Mouse (Mus musculus): Measurements from ENCODE around the gene Itgb2.

Itgb2 gene

GRCm38 (mm10) chr10:77530140-77530539 lies at the start of gene Itgb2:
Gene Itgb2 (plus strand): TSS chr10:77530252.
- DNase-seq (ENCODE audit: low read depth): no peak

GRCm38 (mm10) chr10:77481814-77482213 lies 48.2 kb upstream of the Itgb2 start:
- DNase-seq (ENCODE audit: low read depth): no peak

GRCm38 (mm10) chr10:77484205-77484935 lies 45.7 kb upstream of the Itgb2 start:
- DNase-seq (ENCODE audit: low read depth): no peak

GRCm38 (mm10) chr10:77485786-77486185 lies 44.3 kb upstream of the Itgb2 start:
- no peak for DNase-seq (ENCODE audit: low read depth)

GRCm38 (mm10) chr10:77488168-77488567 lies 41.9 kb upstream of the Itgb2 start:
- no peak for DNase-seq (ENCODE audit: low read depth)

- DNase-seq (ENCODE audit: low read depth): no peak
Measured at GRCm38 (mm10) chr10:77491585-77491984, 38.5 kb upstream of the Itgb2 start.

GRCm38 (mm10) chr10:77492885-77493284 lies 37.2 kb upstream of the Itgb2 start:
- DNase-seq (ENCODE audit: low read depth): no peak

- DNase-seq (ENCODE audit: low read depth): no peak
Measured at GRCm38 (mm10) chr10:77497185-77497584, 32.9 kb upstream of the Itgb2 start.

GRCm38 (mm10) chr10:77498254-77498653 lies 31.8 kb upstream of the Itgb2 start:
- no peak for DNase-seq (ENCODE audit: low read depth)

- no peak for DNase-seq (ENCODE audit: low read depth)
Measured at GRCm38 (mm10) chr10:77500636-77501035, 29.4 kb upstream of the Itgb2 start.

- DNase-seq (ENCODE audit: low read depth): no peak
Measured at GRCm38 (mm10) chr10:77502967-77503922, 26.8 kb upstream of the Itgb2 start.

- no peak for DNase-seq (ENCODE audit: low read depth)
Measured at GRCm38 (mm10) chr10:77504143-77504542, 25.9 kb upstream of the Itgb2 start.

GRCm38 (mm10) chr10:77506526-77506925 lies 23.5 kb upstream of the Itgb2 start:
- no peak for DNase-seq (ENCODE audit: low read depth)

GRCm38 (mm10) chr10:77506961-77507577 lies 23.0 kb upstream of the Itgb2 start:
- no peak for DNase-seq (ENCODE audit: low read depth)

GRCm38 (mm10) chr10:77507779-77508178 lies 22.3 kb upstream of the Itgb2 start:
- no peak for DNase-seq (ENCODE audit: low read depth)

GRCm38 (mm10) chr10:77508744-77509143 lies 21.3 kb upstream of the Itgb2 start:
- DNase-seq (ENCODE audit: low read depth): no peak

GRCm38 (mm10) chr10:77509403-77510187 lies 20.5 kb upstream of the Itgb2 start:
- peak; percentile 60 for DNase-seq (ENCODE audit: low read depth)

- DNase-seq (ENCODE audit: low read depth): no peak
Measured at GRCm38 (mm10) chr10:77510225-77510982, 19.6 kb upstream of the Itgb2 start.

GRCm38 (mm10) chr10:77515385-77516348 lies 14.4 kb upstream of the Itgb2 start, which contains the start of gene Fam207a:
Gene Fam207a (minus strand): TSS chr10:77515785.
- peak; percentile 93 for DNase-seq (ENCODE audit: low read depth)

All from c-Kit-positive CD71-positive TER-119-negative erythroid progenitor cells, embryonic 14.5 days (primary cell).